Comparison of ENCODE assay signal across 22 mouse cellular contexts in genomic region chr12:102372322-102372721, GRCm38 (mm10).
A peak's percentile ranks its signal among the peaks of the same experiment; 100 is the strongest.
DNase-seq lines count a peak whose midpoint lies in the region; TF ChIP-seq lines count a peak whose summit lies in the region.
"Had no signal": no experiment of that assay in that cellular context is flagged by ENCODE, and none has a peak within 500 bp of the region (broad histone marks: within the 10 kb centered on the region; RNA-seq: fewer than 3 reads in every experiment).

No protein-coding gene starts in this region.

- H3K4me2 ChIP-seq in myocyte (ENCODE audit: low read depth): no peak overlapping the region
- H3K4me2 ChIP-seq: embryonic facial prominence, embryonic 12.5 days; forebrain, embryonic 13.5 days; forebrain, embryonic 15.5 days had no signal

- H3K27me3 ChIP-seq in myocyte (ENCODE audit: control insufficient read depth, insufficient read depth, insufficient read length): no peaks in the 10 kb centered on the region
- H3K27me3 ChIP-seq: CH12.LX; embryonic facial prominence, embryonic 12.5 days; forebrain, embryonic 13.5 days; forebrain, embryonic 15.5 days; Patski had no signal

- H3K4me3 ChIP-seq in myocyte: no peak overlapping the region
- H3K4me3 ChIP-seq: embryonic facial prominence, embryonic 10.5 days; embryonic facial prominence, embryonic 12.5 days; forebrain, embryonic 13.5 days; forebrain, embryonic 15.5 days had no signal

- intact Hi-C loops in left cerebral cortex, postnatal 4 days (cut with DNase I): loop anchor here (10.0 kb wide), 2 partner anchors 108 to 228 kb away; no protein-coding TSS in a partner anchor

- H3K36me3 ChIP-seq in myocyte (ENCODE audit: control insufficient read depth, insufficient read depth): peaks cover 9% of the 10 kb centered on the region
- H3K36me3 ChIP-seq: embryonic facial prominence, embryonic 12.5 days; forebrain, embryonic 15.5 days; G1E had no signal

- H3ac ChIP-seq in myocyte (ENCODE audit: control insufficient read depth, insufficient read length): no peak overlapping the region

- H3K79me2 ChIP-seq in myocyte (ENCODE audit: control insufficient read depth, insufficient read depth): no peaks in the 10 kb centered on the region

- peak; percentile 55 to 64 for DNase-seq in cerebellum, postnatal 10 days
- DNase-seq in cerebellum, adult 11-12 months: no peak
- DNase-seq in left cerebral cortex, postnatal 4 days: peak; percentile 45
- no peak for DNase-seq in left cerebral cortex, adult 18-20 months (ENCODE audit: low spot score in 2 of 2)
- DNase-seq in kidney, adult 11 months: no peak
- DNase-seq: adrenal gland, adult 2 months; adrenal gland, postnatal 10 days; adrenal gland, postnatal 25 days; B cell, adult 2 months; cerebellum, adult 18-20 months; cerebellum, adult 8-10 months; cerebellum, adult 9-11 months; cerebellum, postnatal 25 days; forebrain, postnatal 0 days had no signal

- no peak for TF ChIP-seq POLR2A in myocyte (IDR thresholded peaks at IDR 0.05; ENCODE audit: insufficient read length, low read depth)

TF ChIP-seq in myocyte, 11 proteins besides CTCF, POLR2A, EP300 and RAD21:
- TF ChIP-seq MYOD1 (IDR thresholded peaks at IDR 0.05; ENCODE audit: control insufficient read depth in 1 of 3, insufficient read length in 2 of 3, low read depth in 2 of 3): peak in 2 of 3 experiments; percentile 48 to 81
- no peak for TF ChIP-seq CEBPB (IDR thresholded peaks at IDR 0.05; ENCODE audit: insufficient read depth, poor library complexity, severe bottlenecking)
- peak in 2 of 3 experiments; percentile 16 to 74 for TF ChIP-seq MYOG (IDR thresholded peaks at IDR 0.05; ENCODE audit: control insufficient read depth in 1 of 3, insufficient read depth in 1 of 3, insufficient read length in 2 of 3, low read depth in 2 of 3)
- no peak for TF ChIP-seq TCF3 (IDR thresholded peaks at IDR 0.05; ENCODE audit: insufficient read length, low read depth)
- no peak for TF ChIP-seq USF1 (IDR thresholded peaks at IDR 0.05; ENCODE audit: low read depth)
- no peak for TF ChIP-seq SRF (IDR thresholded peaks at IDR 0.05; ENCODE audit: control insufficient read depth, insufficient read length, low read depth)
- TF ChIP-seq E2F4 (IDR thresholded peaks at IDR 0.05; ENCODE audit: insufficient read depth): no peak
- TF ChIP-seq POLR2AphosphoS2 (IDR thresholded peaks at IDR 0.05; ENCODE audit: insufficient read length, low read depth): no peak
- no peak for TF ChIP-seq MAX (IDR thresholded peaks at IDR 0.05; ENCODE audit: low read depth)

Comparison
In these comparisons a context has a peak if more than half of its experiments do, and no peak if none do; other contexts are left out.
1. DNase-seq: peak in cerebellum, postnatal 10 days (2 of 2) and left cerebral cortex, postnatal 4 days (single experiment); none in cerebellum, adult 11-12 months (single experiment), left cerebral cortex, adult 18-20 months (0 of 2) and kidney, adult 11 months (single experiment).